Mouse (Mus musculus) kidney, postnatal 36 days (tissue): Measurements from ENCODE around the gene Pde6d.
A peak's percentile ranks its signal among the peaks of the same experiment; 100 is the strongest.

Source experiments
- DNase-seq, 2 experiments: peaks; one replicate each; pipeline ENCODE4 v3.0.0; 2021 to 2022; ENCODE audit warnings: mixed read lengths in 2 of 2

Pde6d gene

GRCm38 (mm10) chr1:86582451-86583096, at the start of gene Pde6d, which contains the start of gene Cops7b:
Pde6d (minus strand) TSS chr1:86582629.
Cops7b (plus strand) TSS chr1:86582904.
- peak; percentile 96 to 97 for DNase-seq

DNA sequence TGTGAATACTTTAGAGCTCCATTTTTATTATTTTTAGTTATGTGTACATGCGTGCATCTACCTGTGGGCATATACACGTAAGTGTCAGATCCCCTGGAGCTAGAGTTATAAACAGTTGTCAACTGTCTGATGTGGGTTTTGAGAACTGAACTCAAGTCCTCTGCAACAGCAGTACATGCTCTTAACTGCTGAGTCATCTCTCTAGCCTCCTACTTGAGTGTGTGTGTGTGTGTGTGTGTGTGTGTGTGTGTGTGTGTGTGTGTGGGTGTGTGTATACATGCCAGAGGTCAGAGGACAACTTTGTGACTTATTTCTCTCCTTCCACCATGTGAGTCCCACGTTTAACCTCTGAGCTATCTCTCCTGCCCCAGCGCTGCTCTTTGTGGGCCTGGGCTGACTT, 48.1 kb upstream of the Pde6d start:
- no peak for DNase-seq

- DNase-seq, result no peak
These were observed 47.5 kb upstream of the Pde6d start for GRCm38 (mm10) chr1:86629936-86630335.

DNA sequence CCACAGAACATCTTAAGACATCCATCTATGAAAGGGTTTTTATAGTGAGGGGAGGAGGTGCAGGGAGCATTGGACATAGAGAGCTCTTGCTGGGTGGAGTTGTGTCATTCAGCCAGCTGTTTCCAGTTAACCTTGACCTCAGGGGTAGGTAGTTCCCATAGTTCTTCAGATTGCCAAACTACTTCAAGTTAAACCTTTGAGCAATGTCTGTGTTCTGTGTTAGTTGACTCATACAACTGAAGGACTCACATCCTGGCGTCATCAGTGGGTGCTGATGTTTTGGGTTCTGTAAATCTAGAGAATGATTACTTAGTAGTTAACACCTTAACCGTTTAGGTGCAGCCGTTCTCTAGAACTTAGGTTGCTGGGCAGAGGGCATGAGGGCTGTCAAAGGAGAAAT, 45.8 kb upstream of the Pde6d start:
- DNase-seq, result peak; percentile 9 to 12

- no peak for DNase-seq
These were observed 40.9 kb upstream of the Pde6d start for GRCm38 (mm10) chr1:86623001-86624000.

- no peak for DNase-seq
These were observed 39.9 kb upstream of the Pde6d start for GRCm38 (mm10) chr1:86622296-86622695.

- peak; percentile 68 to 81 for DNase-seq
These were observed 36.2 kb upstream of the Pde6d start for GRCm38 (mm10) chr1:86618454-86619125.

DNA sequence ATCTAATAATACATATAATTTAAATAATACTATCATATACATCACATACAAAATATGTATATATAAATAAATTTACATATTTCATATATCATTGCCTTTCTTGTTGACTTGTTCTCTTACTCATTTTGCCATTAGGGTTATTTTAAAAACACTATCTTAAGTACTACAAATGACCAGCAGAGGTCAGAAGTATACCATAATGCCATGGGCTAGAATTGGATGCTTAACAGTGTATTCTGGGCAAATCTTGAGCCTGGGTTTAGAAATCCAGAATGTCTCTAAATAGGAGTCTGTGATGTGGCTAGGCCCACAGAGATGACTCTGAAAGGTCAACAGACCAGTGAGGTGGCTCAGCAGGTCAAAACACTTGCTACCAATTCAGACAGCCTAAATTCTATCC, 31.8 kb upstream of the Pde6d start:
- no peak for DNase-seq

- no peak for DNase-seq
These were observed 29.7 kb upstream of the Pde6d start for GRCm38 (mm10) chr1:86612081-86612480.

DNA sequence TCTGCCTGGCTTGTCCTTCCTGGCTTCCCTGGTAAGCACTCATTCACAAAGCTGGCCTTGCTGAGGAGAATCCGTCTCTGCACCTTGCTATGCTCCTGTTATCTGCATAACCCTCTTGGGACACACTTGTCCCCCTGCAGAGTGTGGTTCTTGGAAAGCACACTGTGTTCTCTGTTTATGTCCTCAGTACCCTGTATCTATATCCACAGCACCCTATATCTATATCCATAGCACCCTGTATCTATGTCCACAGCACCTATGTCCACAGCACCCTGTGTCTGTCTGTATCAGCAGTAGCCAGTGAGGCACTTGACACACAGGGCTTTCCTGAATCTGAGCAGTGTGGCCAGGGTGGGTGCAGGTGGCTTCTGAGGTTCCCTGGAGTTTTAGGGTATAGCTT, 28.5 kb upstream of the Pde6d start:
- no peak for DNase-seq

GRCm38 (mm10) chr1:86600117-86600516, 17.7 kb upstream of the Pde6d start:
- DNase-seq, result no peak

DNA sequence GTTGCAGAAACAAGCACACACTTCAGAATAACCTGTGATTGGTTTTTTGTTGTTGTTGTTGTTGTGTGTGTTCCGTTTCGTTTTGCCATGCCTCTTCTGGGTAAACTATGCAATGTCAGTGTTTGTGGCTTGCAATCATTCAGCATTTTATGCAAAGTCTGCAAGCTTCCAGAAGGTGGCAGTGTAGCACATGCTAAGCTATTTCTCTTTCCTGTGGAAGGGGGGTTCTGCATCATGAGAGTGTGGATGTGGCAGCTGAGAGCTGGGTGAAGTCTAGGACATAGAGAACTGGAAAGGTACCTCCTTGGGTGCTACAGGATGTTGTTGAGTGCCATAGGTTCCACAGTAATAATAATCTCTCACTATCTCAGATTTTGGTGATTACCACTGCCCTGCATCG, 16.1 kb upstream of the Pde6d start:
- DNase-seq, result peak in 1 of 2 experiments; percentile 28

DNA sequence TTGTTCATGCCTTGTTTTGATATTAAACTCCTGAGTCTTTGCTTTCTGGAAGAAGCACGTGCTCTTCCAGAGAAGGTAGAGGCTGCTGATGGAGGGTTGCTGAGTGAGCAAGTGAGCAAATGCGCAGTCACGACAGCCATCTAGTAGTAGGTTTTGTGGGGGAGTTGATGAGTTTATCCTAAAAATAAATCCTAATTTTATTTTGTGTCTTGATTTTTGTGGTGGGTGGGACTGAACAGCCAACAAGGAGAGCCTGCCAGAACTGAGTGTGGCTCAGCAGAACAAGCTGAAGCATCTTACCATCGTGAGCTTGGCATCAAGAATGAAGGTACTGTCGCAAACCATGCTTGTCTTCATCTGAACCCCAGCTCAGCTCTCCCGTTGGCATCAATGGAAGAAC, 14.1 kb upstream of the Pde6d start:
- DNase-seq, result no peak

GRCm38 (mm10) chr1:86595315-86595714, 12.9 kb upstream of the Pde6d start:
- DNase-seq, result no peak

DNA sequence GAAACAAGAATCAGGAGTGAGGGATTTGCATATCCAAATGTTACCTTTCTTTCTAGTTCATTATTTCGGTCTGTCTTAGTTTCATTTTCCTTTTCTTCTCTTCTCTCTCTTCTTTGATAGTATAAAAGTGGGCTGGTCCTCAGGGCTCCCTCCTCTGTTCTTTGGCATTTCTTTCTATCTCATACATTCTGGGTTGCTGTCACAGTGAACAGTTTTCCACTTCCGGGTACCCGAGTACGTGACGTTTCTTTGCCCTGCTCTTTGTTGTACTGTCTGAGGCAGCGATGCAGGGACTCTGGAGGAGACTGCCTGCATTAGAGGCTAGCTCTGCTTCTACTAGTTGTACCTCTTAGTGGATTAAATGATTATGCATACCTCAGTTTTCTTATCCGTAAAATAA, 12.1 kb upstream of the Pde6d start:
- DNase-seq, result no peak

DNA sequence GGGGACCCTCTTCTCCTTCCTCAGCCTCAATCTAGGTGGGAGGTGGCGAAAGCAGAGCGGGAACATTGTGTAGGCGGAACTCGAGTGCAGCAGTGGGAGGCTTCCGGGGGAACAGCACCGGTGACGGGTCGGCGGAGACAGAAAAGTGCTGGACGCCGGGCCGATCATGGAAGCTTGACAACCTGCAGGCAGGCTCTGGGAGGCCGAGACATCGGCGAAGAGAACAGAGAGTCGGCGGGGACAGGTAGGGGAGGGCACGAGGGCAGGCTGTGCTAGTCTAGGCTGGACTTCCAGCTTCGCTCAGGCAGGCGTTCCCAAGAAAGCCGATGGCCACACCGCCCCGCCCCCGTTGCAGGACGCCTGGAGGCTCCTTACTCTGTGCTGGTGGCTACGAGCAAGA, 4.6 kb upstream of the Pde6d start:
- DNase-seq, result peak; percentile 74 to 88

DNA sequence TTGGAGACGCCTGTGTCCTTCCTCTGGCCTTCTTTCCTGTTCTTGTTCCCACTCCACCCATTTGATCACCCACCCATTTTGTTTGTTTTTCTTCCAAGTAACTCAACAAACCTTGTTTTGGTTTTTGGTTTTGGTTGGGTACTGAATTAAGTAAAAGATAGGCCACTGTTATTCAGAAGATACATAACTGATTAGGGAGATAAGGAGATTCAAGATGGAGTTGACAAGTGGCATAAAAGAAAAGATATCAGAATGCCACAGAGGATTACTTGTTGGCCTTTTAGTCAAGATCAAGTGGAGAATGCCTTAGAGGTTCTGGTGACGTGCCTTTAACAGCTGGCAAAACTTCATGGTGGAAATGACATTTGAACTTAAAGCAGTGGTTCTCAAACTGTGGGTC, 1.3 kb upstream of the Pde6d start:
- no peak for DNase-seq

- peak in 1 of 2 experiments; percentile 82 for DNase-seq
These were observed 558 bp downstream of the Pde6d start for GRCm38 (mm10) chr1:86581692-86582450.

DNA sequence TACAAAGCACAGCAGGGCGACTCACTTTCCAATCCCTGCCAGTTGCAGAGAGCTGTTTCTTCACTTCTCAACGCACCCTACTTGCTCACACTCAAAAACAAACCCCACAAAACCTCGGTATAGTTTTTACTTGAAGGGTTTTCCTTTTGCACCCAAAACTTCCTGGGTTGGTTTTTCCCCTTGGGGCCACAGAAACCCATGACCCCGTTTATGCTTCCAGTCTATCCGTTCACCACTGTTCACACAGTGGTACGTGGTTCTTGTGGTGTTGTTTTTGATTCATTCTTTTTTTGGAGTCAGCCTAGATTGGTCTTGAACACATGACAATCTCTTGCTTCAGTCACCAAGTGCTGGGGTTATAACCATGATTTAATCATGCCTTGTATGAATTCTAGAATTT, 2.0 kb downstream of the Pde6d start:
- no peak for DNase-seq

GRCm38 (mm10) chr1:86571941-86572340, 10.5 kb downstream of the Pde6d start:
- DNase-seq, result no peak

DNA sequence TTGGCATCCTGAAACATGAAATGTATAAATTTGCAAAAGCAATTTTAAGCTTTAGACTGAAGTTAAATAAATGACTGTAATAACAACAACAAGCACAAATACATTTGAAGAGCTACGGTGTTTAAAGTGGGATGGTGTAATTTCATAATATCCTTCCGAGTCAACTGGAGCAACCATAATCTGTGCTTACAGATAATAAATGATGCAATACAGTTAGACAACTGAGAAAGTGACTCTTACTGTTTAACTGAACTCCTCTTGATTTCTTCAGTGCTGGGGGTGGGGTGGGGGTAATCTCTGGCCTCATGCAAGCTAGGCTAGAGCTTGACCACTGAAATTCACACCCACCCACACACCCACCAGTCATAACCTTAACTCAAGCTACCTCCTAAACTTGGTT, 11.0 kb downstream of the Pde6d start:
- no peak for DNase-seq

- no peak for DNase-seq
These were observed 13.1 kb downstream of the Pde6d start for GRCm38 (mm10) chr1:86569292-86569860.
